Mouse (Mus musculus): Measurements from ENCODE around the gene Tfcp2. TPM values are rescaled to one million over a fixed set of nuclear protein-coding genes. Genes with fewer than 3 reads are reported as not detected.
A peak's percentile ranks its signal among the peaks of the same experiment; 100 is the strongest.

Gene Tfcp2
- polyA plus RNA-seq, 1 experiment from 2014 or later, result 35.2 TPM

DNA sequence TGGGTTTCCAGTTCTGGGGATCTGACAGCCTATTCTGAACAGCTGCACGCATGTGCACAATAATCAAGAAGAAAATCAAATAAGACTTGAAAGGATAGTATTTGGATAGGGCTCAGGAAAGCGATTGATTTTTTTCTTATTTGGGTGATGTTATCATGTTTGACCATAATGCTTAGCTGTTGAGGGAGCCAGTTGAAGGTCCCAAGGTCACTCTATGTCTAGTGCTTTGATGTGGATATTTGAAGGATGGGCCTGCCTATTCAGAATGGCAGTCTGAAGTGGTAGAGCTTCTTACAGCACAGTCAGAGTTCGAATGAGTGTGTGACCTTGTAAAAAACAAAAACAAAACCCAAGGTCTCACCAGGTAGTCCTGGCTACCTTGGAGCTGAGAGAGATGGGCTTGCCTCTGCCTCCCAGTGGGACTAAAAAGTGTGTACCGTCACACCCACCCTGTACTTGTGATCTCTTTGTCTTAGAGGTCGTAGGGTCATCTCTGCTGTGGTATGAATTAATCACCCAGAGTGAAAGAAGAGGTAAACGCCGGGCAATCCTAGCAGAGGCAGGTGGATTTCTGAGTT, 77.8 kb downstream of the Tfcp2 start:
- no peaks in the 10 kb centered on the region for H3K27me3 ChIP-seq
- no peak overlapping the region for H3K4me2 ChIP-seq
- H3K4me3 ChIP-seq, result no peak overlapping the region
- WGBS, result 82% methylated on average over 7 of the region's 7 CpGs
- H3K9ac ChIP-seq, result no peak overlapping the region
- H3K27ac ChIP-seq, result no peak overlapping the region
- peaks cover 81% of the 10 kb centered on the region for H3K36me3 ChIP-seq (ENCODE audit: poor library complexity, severe bottlenecking)
- peaks cover 13% of the 10 kb centered on the region for H3K4me1 ChIP-seq
- no peak for ATAC-seq
- H3K9me3 ChIP-seq (replicated peaks), result no peaks in the 10 kb centered on the region; the same call in 1 of the 2 replicates

DNA sequence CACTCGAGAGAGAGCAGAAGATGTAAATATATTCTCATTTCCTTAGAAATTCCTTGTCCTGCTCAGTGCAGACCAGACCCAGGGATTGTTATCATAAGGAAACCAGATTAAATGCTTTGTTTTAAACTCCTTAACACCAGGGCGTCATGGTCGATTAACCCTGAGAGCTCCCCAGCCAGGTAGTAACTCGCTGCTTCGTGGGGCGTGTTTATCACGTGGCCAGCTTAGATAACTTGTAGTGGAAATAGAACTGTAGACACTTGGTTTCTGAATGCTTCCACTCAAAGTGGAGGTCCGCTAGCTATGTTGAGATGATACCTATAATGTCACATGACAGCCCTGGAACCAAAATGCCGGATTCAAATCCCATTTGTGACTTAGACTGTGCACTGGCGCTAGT, 81.8 kb downstream of the Tfcp2 start:
- peaks cover 42% of the 10 kb centered on the region for H3K36me3 ChIP-seq (ENCODE audit: poor library complexity, severe bottlenecking)
- no peaks in the 10 kb centered on the region for H3K27me3 ChIP-seq
- peak overlapping the region; percentile 80 for H3K4me3 ChIP-seq
- H3K27ac ChIP-seq, result no peak overlapping the region
- peak overlapping the region; percentile 89 for H3K4me2 ChIP-seq
- peak overlapping the region; percentile 87 for H3K9ac ChIP-seq
- H3K9me3 ChIP-seq (replicated peaks), result no peaks in the 10 kb centered on the region; the same call in 1 of the 2 replicates
- ATAC-seq, result no peak
- H3K4me1 ChIP-seq, result peaks cover 25% of the 10 kb centered on the region
- WGBS, result 71% methylated on average over 10 of the region's 10 CpGs

DNA sequence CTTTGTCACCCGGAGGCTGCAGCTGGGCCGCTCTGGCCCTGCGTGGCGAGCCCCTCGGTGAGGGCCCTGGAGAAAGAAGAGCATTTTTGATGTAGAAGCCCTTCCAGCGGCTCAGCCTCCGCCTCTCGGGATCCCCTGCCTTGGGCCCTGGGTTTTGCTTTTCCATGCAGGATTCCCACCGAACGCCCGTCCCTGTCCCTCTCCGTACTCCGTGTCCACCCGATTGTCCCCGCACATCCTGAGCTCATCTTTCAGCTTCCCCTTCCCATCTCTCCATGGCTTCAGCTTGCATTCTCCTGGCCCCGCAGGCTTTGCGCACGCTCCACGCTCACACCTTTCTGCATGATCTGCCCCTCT, 82.6 kb downstream of the Tfcp2 start:
- peak overlapping the region; percentile 87 for H3K9ac ChIP-seq
- no peaks in the 10 kb centered on the region for H3K27me3 ChIP-seq
- peak overlapping the region; percentile 89 for H3K4me2 ChIP-seq
- no peaks in the 10 kb centered on the region; the same call in 1 of the 2 replicates for H3K9me3 ChIP-seq (replicated peaks)
- peak overlapping the region; percentile 80 for H3K27ac ChIP-seq
- H3K36me3 ChIP-seq (ENCODE audit: poor library complexity, severe bottlenecking), result peaks cover 34% of the 10 kb centered on the region
- peak overlapping the region; percentile 80 for H3K4me3 ChIP-seq
- WGBS, result under 1% methylated on average over 19 of the region's 19 CpGs
- no peak for ATAC-seq
- peaks cover 25% of the 10 kb centered on the region for H3K4me1 ChIP-seq

- Histone ChIP-seq H3K4me1 (peaks cover 25% of the 10 kb centered on the region), H3K27ac (peak within 1 kb of the TSS; percentile 80), H3K4me3 (peak within 1 kb of the TSS; percentile 80), H3K27me3 (no peaks in the 10 kb centered on the region), H3K9ac (peak within 1 kb of the TSS; percentile 87), H3K4me2 (peak within 1 kb of the TSS; percentile 89), H3K9me3 (replicated peaks) (no peaks in the 10 kb centered on the region; the same call in 1 of the 2 replicates), H3K36me3 (ENCODE audit: poor library complexity, severe bottlenecking) (peaks cover 27% of the 10 kb centered on the region)
- 2% methylated on average over 60 of the region's 84 CpGs for WGBS
- peak; percentile 95 for ATAC-seq
Measured at GRCm38 (mm10) chr15:100468295-100469188, 83.3 kb downstream of the Tfcp2 start, which contains the start of gene Letmd1. Gene Letmd1, plus strand, starts transcription at chr15:100469023.

DNA sequence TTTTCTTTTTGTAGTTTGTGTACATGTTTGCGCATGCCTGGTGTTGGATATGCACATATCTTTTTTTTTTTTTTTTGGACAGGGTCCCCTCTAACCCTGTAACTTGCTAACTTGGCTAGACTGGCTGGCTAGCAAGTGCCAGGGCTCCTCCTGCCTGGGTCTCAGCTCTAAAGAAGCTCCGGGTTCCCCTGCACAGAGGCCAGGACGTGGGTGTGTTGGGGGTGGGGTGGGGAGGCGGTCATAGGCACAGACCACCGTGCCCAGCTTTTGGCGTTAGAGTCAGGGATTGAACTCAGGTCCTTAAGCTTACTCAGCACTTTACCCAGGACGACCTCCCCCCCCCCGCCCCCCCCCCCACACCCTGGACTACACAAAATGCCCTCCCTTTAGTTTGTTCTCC, 84.1 kb downstream of the Tfcp2 start:
- no peak for ATAC-seq
- 38% methylated on average over 8 of the region's 8 CpGs for WGBS
- H3K27me3 ChIP-seq, result no peaks in the 10 kb centered on the region
- H3K9ac ChIP-seq, result peak overlapping the region; percentile 87; the same call in 1 of the 2 replicates
- H3K27ac ChIP-seq, result no peak overlapping the region
- H3K9me3 ChIP-seq (replicated peaks), result no peaks in the 10 kb centered on the region; the same call in 1 of the 2 replicates
- H3K36me3 ChIP-seq (ENCODE audit: poor library complexity, severe bottlenecking), result peaks cover 19% of the 10 kb centered on the region
- H3K4me1 ChIP-seq, result peaks cover 25% of the 10 kb centered on the region
- peak overlapping the region; percentile 89 for H3K4me2 ChIP-seq
- H3K4me3 ChIP-seq, result peak overlapping the region; percentile 80

DNA sequence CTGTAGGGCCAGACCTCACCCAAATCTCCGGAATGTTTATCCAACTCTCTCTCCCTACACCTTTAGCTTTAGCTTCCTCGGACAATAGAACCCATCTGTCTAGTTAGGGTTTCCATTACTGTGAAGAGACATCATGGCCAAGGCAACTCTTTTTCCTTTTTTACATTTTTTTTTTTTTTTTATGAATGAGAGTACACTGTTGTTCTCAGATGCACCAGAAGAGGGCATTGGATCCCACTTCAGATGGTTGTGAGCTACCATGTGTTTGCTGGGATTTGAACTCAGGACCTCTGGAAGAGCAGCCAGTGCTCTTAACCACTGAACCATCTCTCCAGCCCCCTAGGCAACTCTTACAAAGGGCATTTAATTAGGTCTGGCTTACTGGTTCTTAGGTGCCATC, 86.4 kb downstream of the Tfcp2 start:
- H3K9ac ChIP-seq, result no peak overlapping the region
- peaks cover under 1% of the 10 kb centered on the region; the same call in 1 of the 2 replicates for H3K27me3 ChIP-seq
- no peak overlapping the region for H3K4me2 ChIP-seq
- WGBS, result 75% methylated on average over 2 of the region's 2 CpGs
- no peaks in the 10 kb centered on the region for H3K9me3 ChIP-seq (replicated peaks)
- H3K36me3 ChIP-seq (ENCODE audit: poor library complexity, severe bottlenecking), result no peaks in the 10 kb centered on the region
- no peak overlapping the region for H3K27ac ChIP-seq
- no peak for ATAC-seq
- peaks cover 22% of the 10 kb centered on the region for H3K4me1 ChIP-seq
- no peak overlapping the region for H3K4me3 ChIP-seq

- Histone ChIP-seq H3K36me3 (ENCODE audit: poor library complexity, severe bottlenecking) (no peaks in the 10 kb centered on the region), H3K27ac (no peak overlapping the region), H3K9me3 (replicated peaks) (no peaks in the 10 kb centered on the region), H3K4me3 (no peak overlapping the region), H3K27me3 (peaks cover 8% of the 10 kb centered on the region; the same call in 1 of the 2 replicates), H3K9ac (no peak overlapping the region), H3K4me1 (peaks cover 11% of the 10 kb centered on the region), H3K4me2 (no peak overlapping the region)
- WGBS, result 28% methylated on average over 6 of the region's 6 CpGs
- no peak for ATAC-seq
Measured at GRCm38 (mm10) chr15:100463712-100464111, 88.1 kb downstream of the Tfcp2 start.

GRCm38 (mm10) chr15:100462086-100462485, 89.7 kb downstream of the Tfcp2 start:
- Histone ChIP-seq H3K9ac (no peak overlapping the region), H3K4me1 (no peaks in the 10 kb centered on the region), H3K4me2 (no peak overlapping the region), H3K9me3 (replicated peaks) (no peaks in the 10 kb centered on the region), H3K27ac (no peak overlapping the region), H3K27me3 (peaks cover 11% of the 10 kb centered on the region; the same call in 1 of the 2 replicates), H3K4me3 (no peak overlapping the region), H3K36me3 (ENCODE audit: poor library complexity, severe bottlenecking) (no peaks in the 10 kb centered on the region)
- WGBS, result 62% methylated on average over 5 of the region's 5 CpGs
- no peak for ATAC-seq

DNA sequence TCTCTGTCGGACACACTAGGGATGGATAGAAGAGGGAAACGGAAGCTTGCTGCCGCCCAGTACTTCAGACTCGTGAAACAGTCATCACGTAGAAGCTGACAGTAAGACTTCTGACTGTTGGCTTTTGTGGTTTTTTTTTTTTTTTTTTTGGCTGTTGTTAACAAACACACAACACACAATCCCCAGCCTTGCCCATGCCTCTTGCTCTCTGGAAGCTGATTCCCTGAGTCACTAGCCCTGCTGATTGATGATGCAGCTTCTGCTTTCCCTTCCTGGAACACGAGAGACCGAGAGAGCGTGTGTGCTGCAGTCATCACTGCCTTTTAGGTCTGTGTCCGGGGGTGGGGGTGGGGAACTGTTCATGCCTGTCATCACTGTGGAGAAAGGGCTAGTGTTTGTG, 90.2 kb downstream of the Tfcp2 start:
- ATAC-seq, result no peak
- Histone ChIP-seq H3K9ac (no peak overlapping the region), H3K36me3 (ENCODE audit: poor library complexity, severe bottlenecking) (no peaks in the 10 kb centered on the region), H3K4me3 (no peak overlapping the region), H3K4me1 (no peaks in the 10 kb centered on the region), H3K27me3 (peaks cover 11% of the 10 kb centered on the region; the same call in 1 of the 2 replicates), H3K4me2 (no peak overlapping the region), H3K9me3 (replicated peaks) (no peaks in the 10 kb centered on the region), H3K27ac (no peak overlapping the region)
- WGBS, result 72% methylated on average over 9 of the region's 9 CpGs

DNA sequence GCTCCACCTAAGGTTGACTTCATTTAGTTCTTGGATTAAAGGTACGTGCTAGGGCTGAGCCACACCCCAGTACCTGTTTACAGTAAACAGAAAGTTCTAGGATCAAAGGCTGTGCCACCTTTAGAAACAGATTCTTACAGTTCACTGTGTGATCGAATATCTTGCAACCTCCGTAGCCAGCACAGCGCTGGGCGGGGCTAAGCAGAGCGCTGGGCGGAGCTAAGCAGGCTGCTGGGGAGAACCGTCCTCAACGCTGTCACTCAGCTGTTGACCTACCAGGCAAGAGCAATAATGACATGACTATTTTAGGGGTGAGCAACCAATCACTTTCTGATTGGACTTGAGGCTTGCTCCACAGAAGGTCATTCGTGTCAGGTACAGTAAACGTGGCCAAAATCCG, 90.9 kb downstream of the Tfcp2 start:
- Histone ChIP-seq H3K4me3 (no peak overlapping the region), H3K36me3 (ENCODE audit: poor library complexity, severe bottlenecking) (no peaks in the 10 kb centered on the region), H3K27me3 (peaks cover 11% of the 10 kb centered on the region; the same call in 1 of the 2 replicates), H3K4me2 (peak overlapping the region; percentile 15; the same call in 1 of the 2 replicates), H3K27ac (no peak overlapping the region), H3K9ac (no peak overlapping the region), H3K9me3 (replicated peaks) (no peaks in the 10 kb centered on the region), H3K4me1 (no peaks in the 10 kb centered on the region)
- WGBS, result 11% methylated on average over 12 of the region's 12 CpGs
- ATAC-seq, result 0 out of 2 replicates have a peak, but pooled peaks have one; percentile 30

DNA sequence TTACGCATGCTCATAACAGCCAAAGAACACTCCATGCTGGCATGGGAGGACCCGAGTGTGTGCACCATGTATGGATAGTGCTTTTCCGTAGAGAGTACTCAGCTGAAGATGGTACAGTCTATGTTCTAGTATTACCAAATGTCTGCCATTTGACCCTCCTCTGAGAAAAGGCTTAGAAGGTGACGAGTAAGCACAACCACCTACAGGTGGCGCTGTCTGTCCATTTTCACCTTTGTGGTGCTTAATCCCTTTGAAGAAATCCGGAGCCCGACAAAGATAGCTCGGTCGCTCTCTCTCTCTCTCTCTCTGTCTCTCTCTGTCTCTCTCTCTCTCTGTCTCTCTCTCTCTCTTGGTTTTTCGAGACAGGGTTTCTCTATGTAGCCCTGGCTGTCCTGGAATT, 93.8 kb downstream of the Tfcp2 start:
- no peak overlapping the region for H3K4me2 ChIP-seq
- no peaks in the 10 kb centered on the region for H3K9me3 ChIP-seq (replicated peaks)
- 42% methylated on average over 10 of the region's 10 CpGs for WGBS

GRCm38 (mm10) chr15:100457340-100457739, 94.5 kb downstream of the Tfcp2 start:
- no peaks in the 10 kb centered on the region for H3K36me3 ChIP-seq (ENCODE audit: poor library complexity, severe bottlenecking)
- no peak overlapping the region for H3K4me3 ChIP-seq
- H3K27me3 ChIP-seq, result peaks cover 11% of the 10 kb centered on the region; the same call in 1 of the 2 replicates
- H3K27ac ChIP-seq, result no peak overlapping the region
- WGBS, result 11% methylated on average over 17 of the region's 17 CpGs
- H3K4me2 ChIP-seq, result 0 out of 2 replicates have a peak overlapping the region, but pooled peaks have one; percentile 7
- no peaks in the 10 kb centered on the region for H3K9me3 ChIP-seq (replicated peaks)
- no peaks in the 10 kb centered on the region for H3K4me1 ChIP-seq
- no peak overlapping the region for H3K9ac ChIP-seq
- peak; percentile 68; the same call in 1 of the 2 replicates for ATAC-seq

More for the DNA sequence above, 93.8 kb downstream of the Tfcp2 start:
- no peaks in the 10 kb centered on the region for H3K36me3 ChIP-seq (ENCODE audit: poor library complexity, severe bottlenecking)
- ATAC-seq, result 0 out of 2 replicates have a peak, but pooled peaks have one; percentile 24
- peaks cover 11% of the 10 kb centered on the region; the same call in 1 of the 2 replicates for H3K27me3 ChIP-seq
- H3K4me1 ChIP-seq, result no peaks in the 10 kb centered on the region
- H3K27ac ChIP-seq, result no peak overlapping the region
- no peak overlapping the region for H3K9ac ChIP-seq
- H3K4me3 ChIP-seq, result no peak overlapping the region

Data from forebrain, embryonic 13.5 days (tissue).